Mouse (Mus musculus) stomach, embryonic 15.5 days (tissue): ENCODE results near the gene Slc25a27. TPM values are rescaled to one million over a fixed set of nuclear protein-coding genes. Genes with fewer than 3 reads are reported as not detected.
A peak's percentile ranks its signal among the peaks of the same experiment; 100 is the strongest.

Experiments used
- ATAC-seq: fragments of 200-750 bp; cut with Nextera tagmentation; 2 replicates; pipeline ENCODE4 v1.8.0; 2017; ENCODE audit warnings: low read depth, moderate number of reproducible peaks, moderate TSS enrichment; ENCODE audit not compliant: insufficient read depth, low FRiP score
- H3K27ac ChIP-seq: fragments of 300-500 bp; sonication (generic); 2 replicates; pipeline ENCODE4 v1.5.1; 2015; ENCODE audit warnings: mild to moderate bottlenecking, inconsistent platforms
- H3K27me3 ChIP-seq: fragments of 300-500 bp; sonication (generic); replicated peaks from 2 replicates; pipeline ENCODE4 v1.6.1; 2015; ENCODE audit warnings: inconsistent platforms
- H3K36me3 ChIP-seq: fragments of 300-500 bp; sonication (generic); 2 replicates; pipeline ENCODE4 v1.6.1; 2015; ENCODE audit warnings: inconsistent platforms
- H3K4me1 ChIP-seq: fragments of 300-500 bp; sonication (generic); 2 replicates; pipeline ENCODE4 v1.6.1; 2015; ENCODE audit warnings: inconsistent platforms
- H3K4me2 ChIP-seq: fragments of 300-500 bp; sonication (generic); 2 replicates; pipeline ENCODE4 v1.6.1; 2015; ENCODE audit warnings: mild to moderate bottlenecking, inconsistent platforms
- H3K4me3 ChIP-seq: fragments of 300-500 bp; sonication (generic); replicated peaks from 2 replicates; pipeline ENCODE4 v1.5.1; 2015; ENCODE audit warnings: inconsistent platforms
- H3K9ac ChIP-seq: fragments of 300-500 bp; sonication (generic); 2 replicates; pipeline ENCODE4 v1.6.1; 2015; ENCODE audit warnings: inconsistent platforms
- H3K9me3 ChIP-seq: fragments of 300-500 bp; sonication (generic); 2 replicates; pipeline ENCODE4 v1.6.1; 2016; ENCODE audit warnings: inconsistent platforms
- WGBS: fragments of 180-500 bp; shearing (Covaris S2); methylation state at CpG from one replicate; pipeline ENCODE4 v1.1.7; 2015; 5-methylcytosine and 5-hydroxymethylcytosine counted together
- polyA plus RNA-seq: library from polyadenylated mRNA; unstranded; fragments of >200 nt; fragmentation: Nextera tagmentation; extraction: Ambion mirVana; gene quantifications from 2 replicates; pipeline ENCODE4 v1.2.1, GENCODE M21; 2015

Slc25a27 gene
- polyA plus RNA-seq, 1 experiment from 2014 or later: 19.8 TPM

GRCm38 (mm10) chr17:43684086-43684485, 17.1 kb upstream of the Slc25a27 start:
- no peak overlapping the region for H3K4me2 ChIP-seq
- no peaks in the 10 kb centered on the region for H3K4me1 ChIP-seq
- no peak for ATAC-seq
- H3K27me3 ChIP-seq: no peaks in the 10 kb centered on the region
- no peak overlapping the region for H3K27ac ChIP-seq
- no peaks in the 10 kb centered on the region for H3K36me3 ChIP-seq
- WGBS: 87% methylated on average over 7 of the region's 7 CpGs
- H3K4me3 ChIP-seq: no peak overlapping the region
- no peaks in the 10 kb centered on the region for H3K9me3 ChIP-seq
- H3K9ac ChIP-seq: no peak overlapping the region

- no peak overlapping the region for H3K9ac ChIP-seq
- no peaks in the 10 kb centered on the region for H3K27me3 ChIP-seq
- H3K4me2 ChIP-seq: no peak overlapping the region
- H3K4me1 ChIP-seq: no peaks in the 10 kb centered on the region
- no peak for ATAC-seq
- no peaks in the 10 kb centered on the region for H3K9me3 ChIP-seq
- WGBS: 24% methylated on average over 1 of the region's 1 CpGs
- no peaks in the 10 kb centered on the region for H3K36me3 ChIP-seq
- no peak overlapping the region for H3K27ac ChIP-seq
- no peak overlapping the region for H3K4me3 ChIP-seq
Observed at GRCm38 (mm10) chr17:43677317-43677716, 10.3 kb upstream of the Slc25a27 start.

GRCm38 (mm10) chr17:43676241-43676640, 9.2 kb upstream of the Slc25a27 start:
- Histone ChIP-seq H3K36me3 (no peaks in the 10 kb centered on the region), H3K27me3 (no peaks in the 10 kb centered on the region), H3K9ac (no peak overlapping the region), H3K9me3 (no peaks in the 10 kb centered on the region), H3K27ac (no peak overlapping the region), H3K4me1 (no peaks in the 10 kb centered on the region), H3K4me2 (no peak overlapping the region), H3K4me3 (no peak overlapping the region)
- ATAC-seq: no peak
- 85% methylated on average over 1 of the region's 1 CpGs for WGBS

GRCm38 (mm10) chr17:43675228-43675627, 8.2 kb upstream of the Slc25a27 start:
- Histone ChIP-seq H3K27me3 (no peaks in the 10 kb centered on the region), H3K9ac (no peak overlapping the region), H3K4me2 (no peak overlapping the region), H3K36me3 (no peaks in the 10 kb centered on the region), H3K27ac (no peak overlapping the region), H3K4me1 (no peaks in the 10 kb centered on the region), H3K4me3 (no peak overlapping the region), H3K9me3 (no peaks in the 10 kb centered on the region)
- WGBS: 52% methylated on average over 1 of the region's 1 CpGs
- ATAC-seq: no peak

GRCm38 (mm10) chr17:43671907-43672306, 4.9 kb upstream of the Slc25a27 start:
- WGBS: 51% methylated on average over 4 of the region's 4 CpGs
- no peaks in the 10 kb centered on the region for H3K36me3 ChIP-seq
- H3K27ac ChIP-seq: no peak overlapping the region
- no peak overlapping the region for H3K4me2 ChIP-seq
- no peak overlapping the region for H3K9ac ChIP-seq
- H3K4me1 ChIP-seq: peaks cover 10% of the 10 kb centered on the region; the same call in 1 of the 2 replicates
- no peak for ATAC-seq
- no peak overlapping the region for H3K4me3 ChIP-seq
- no peaks in the 10 kb centered on the region for H3K9me3 ChIP-seq
- H3K27me3 ChIP-seq: no peaks in the 10 kb centered on the region

- Histone ChIP-seq H3K4me3 (no peak overlapping the region), H3K27me3 (no peaks in the 10 kb centered on the region), H3K27ac (no peak overlapping the region), H3K4me2 (peak overlapping the region; percentile 90), H3K36me3 (no peaks in the 10 kb centered on the region), H3K4me1 (peaks cover 18% of the 10 kb centered on the region; the same call in 1 of the 2 replicates), H3K9ac (no peak overlapping the region), H3K9me3 (no peaks in the 10 kb centered on the region)
- WGBS: 54% methylated on average over 6 of the region's 6 CpGs
- ATAC-seq: no peak
Observed at GRCm38 (mm10) chr17:43669145-43669695, 2.2 kb upstream of the Slc25a27 start.

- peak within 1 kb of the TSS; percentile 59; the same call in 1 of the 2 replicates for H3K27ac ChIP-seq
- H3K9ac ChIP-seq: peak within 1 kb of the TSS; percentile 55
- H3K9me3 ChIP-seq: no peaks in the 10 kb centered on the region
- WGBS: under 1% methylated on average over 17 of the region's 17 CpGs
- H3K4me1 ChIP-seq: peaks cover 18% of the 10 kb centered on the region; the same call in 1 of the 2 replicates
- ATAC-seq: no peak
- peak within 1 kb of the TSS; percentile 90 for H3K4me2 ChIP-seq
- no peaks in the 10 kb centered on the region for H3K36me3 ChIP-seq
- H3K4me3 ChIP-seq: peak within 1 kb of the TSS; percentile 80
- no peaks in the 10 kb centered on the region for H3K27me3 ChIP-seq
Observed at GRCm38 (mm10) chr17:43667290-43667843, 353 bp upstream of the Slc25a27 start, which contains the start of gene Cyp39a1. Cyp39a1 (plus strand) TSS chr17:43667425.

- ATAC-seq: no peak
- Histone ChIP-seq H3K9me3 (no peaks in the 10 kb centered on the region), H3K27ac (no peak overlapping the region), H3K4me1 (no peaks in the 10 kb centered on the region), H3K4me3 (no peak overlapping the region), H3K9ac (no peak overlapping the region), H3K27me3 (no peaks in the 10 kb centered on the region), H3K4me2 (no peak overlapping the region), H3K36me3 (no peaks in the 10 kb centered on the region)
- WGBS: 71% methylated on average over 14 of the region's 14 CpGs
Observed at GRCm38 (mm10) chr17:43651314-43652046, 15.5 kb downstream of the Slc25a27 start.

- WGBS: 80% methylated on average over 10 of the region's 10 CpGs
- no peak overlapping the region for H3K4me2 ChIP-seq
- no peak for ATAC-seq
Observed at GRCm38 (mm10) chr17:43649641-43650436, 17.2 kb downstream of the Slc25a27 start.

GRCm38 (mm10) chr17:43646925-43647324, 20.1 kb downstream of the Slc25a27 start:
- Histone ChIP-seq H3K27ac (no peak overlapping the region), H3K9ac (no peak overlapping the region), H3K9me3 (no peaks in the 10 kb centered on the region), H3K4me2 (no peak overlapping the region), H3K36me3 (no peaks in the 10 kb centered on the region), H3K4me3 (no peak overlapping the region), H3K4me1 (no peaks in the 10 kb centered on the region), H3K27me3 (no peaks in the 10 kb centered on the region)
- 59% methylated on average over 5 of the region's 5 CpGs for WGBS
- no peak for ATAC-seq

More at GRCm38 (mm10) chr17:43649641-43650436, 17.2 kb downstream of the Slc25a27 start:
- Histone ChIP-seq H3K9ac (no peak overlapping the region), H3K9me3 (no peaks in the 10 kb centered on the region), H3K4me1 (no peaks in the 10 kb centered on the region), H3K27ac (no peak overlapping the region), H3K4me3 (no peak overlapping the region), H3K27me3 (no peaks in the 10 kb centered on the region), H3K36me3 (no peaks in the 10 kb centered on the region)

- H3K4me3 ChIP-seq: no peak overlapping the region
- H3K9me3 ChIP-seq: no peaks in the 10 kb centered on the region
- no peaks in the 10 kb centered on the region for H3K4me1 ChIP-seq
- H3K36me3 ChIP-seq: no peaks in the 10 kb centered on the region
- H3K27me3 ChIP-seq: no peaks in the 10 kb centered on the region
- no peak overlapping the region for H3K27ac ChIP-seq
- no peak overlapping the region for H3K9ac ChIP-seq
- ATAC-seq: no peak
- 83% methylated on average over 3 of the region's 3 CpGs for WGBS
- H3K4me2 ChIP-seq: no peak overlapping the region
Observed at GRCm38 (mm10) chr17:43645136-43645535, 21.9 kb downstream of the Slc25a27 start.
